Mouse (Mus musculus) right cerebral cortex, adult 2 months (tissue): Measurements from ENCODE around the gene Glt6d1.
"Not testable (repeated sequence)": the region's sequence is repeated elsewhere in the genome, so short reads cannot be mapped to it uniquely, and the experiment has no call there.

Source experiments
- DNase-seq, 2 experiments: peaks; one replicate each; pipeline ENCODE4 v3.0.0; 2021 to 2022; ENCODE audit warnings: low spot score in 2 of 2

Glt6d1 gene

GRCm38 (mm10) chr2:25815748-25816147, at the start of gene Glt6d1:
Glt6d1 (minus strand) TSS chr2:25815848.
- not testable (repeated sequence) for DNase-seq

GRCm38 (mm10) chr2:25865412-25865811, 49.8 kb upstream of the Glt6d1 start:
- DNase-seq = peak; percentile 73 to 76

- DNase-seq = no peak
Measured at GRCm38 (mm10) chr2:25864230-25864629, 48.6 kb upstream of the Glt6d1 start.

- peak; percentile 62 to 63 for DNase-seq
Measured at GRCm38 (mm10) chr2:25863337-25864131, 47.9 kb upstream of the Glt6d1 start, which contains the start of gene Kcnt1. Kcnt1 (plus strand) TSS chr2:25863734.

- peak in 1 of 2 experiments; percentile 35 for DNase-seq
Measured at GRCm38 (mm10) chr2:25862696-25863270, 47.1 kb upstream of the Glt6d1 start.

GRCm38 (mm10) chr2:25862038-25862437, 46.4 kb upstream of the Glt6d1 start:
- DNase-seq = no peak

GRCm38 (mm10) chr2:25859891-25860290, 44.2 kb upstream of the Glt6d1 start:
- no peak for DNase-seq

GRCm38 (mm10) chr2:25853998-25854397, 38.4 kb upstream of the Glt6d1 start:
- no peak for DNase-seq

- peak in 1 of 2 experiments; percentile 55 for DNase-seq
Measured at GRCm38 (mm10) chr2:25852626-25853025, 37.0 kb upstream of the Glt6d1 start.

- DNase-seq = peak; percentile 53 to 54
Measured at GRCm38 (mm10) chr2:25850330-25850729, 34.7 kb upstream of the Glt6d1 start.

GRCm38 (mm10) chr2:25847226-25847625, 31.6 kb upstream of the Glt6d1 start, which contains the start of gene Sohlh1:
Sohlh1 (minus strand) TSS chr2:25847248.
- no peak for DNase-seq

GRCm38 (mm10) chr2:25846516-25846915, 30.9 kb upstream of the Glt6d1 start:
- no peak for DNase-seq

- DNase-seq = peak in 1 of 2 experiments; percentile 18
Measured at GRCm38 (mm10) chr2:25844097-25844496, 28.4 kb upstream of the Glt6d1 start.

GRCm38 (mm10) chr2:25842758-25843157, 27.1 kb upstream of the Glt6d1 start:
- peak in 1 of 2 experiments; percentile 19 for DNase-seq

GRCm38 (mm10) chr2:25842161-25842560, 26.5 kb upstream of the Glt6d1 start:
- DNase-seq = peak; percentile 41 to 56

GRCm38 (mm10) chr2:25836291-25836690, 20.6 kb upstream of the Glt6d1 start:
- DNase-seq = peak; percentile 88 to 89

GRCm38 (mm10) chr2:25830786-25831185, 15.1 kb upstream of the Glt6d1 start:
- DNase-seq = no peak

- DNase-seq = no peak
Measured at GRCm38 (mm10) chr2:25828344-25828947, 12.8 kb upstream of the Glt6d1 start.

- DNase-seq = no peak
Measured at GRCm38 (mm10) chr2:25824751-25825150, 9.1 kb upstream of the Glt6d1 start.

- peak in 1 of 2 experiments; percentile 10 for DNase-seq
Measured at GRCm38 (mm10) chr2:25822806-25823205, 7.2 kb upstream of the Glt6d1 start, which contains the start of gene Lcn9. Lcn9 (plus strand) TSS chr2:25823153.

GRCm38 (mm10) chr2:25813364-25813763, 2.3 kb downstream of the Glt6d1 start:
- DNase-seq = no peak

GRCm38 (mm10) chr2:25811711-25812110, 3.9 kb downstream of the Glt6d1 start:
- DNase-seq = no peak
